Mouse (Mus musculus) T-helper 17 cell (primary cell): Measurements from ENCODE around the gene Nyap1.
"Not testable (repeated sequence)": the region's sequence is repeated elsewhere in the genome, so short reads cannot be mapped to it uniquely, and the experiment has no call there.

Experiments used
- in situ Hi-C, 2 experiments: fragments of 300-600 bp; cut with MboI, MseI; formaldehyde crosslinking; loops; 1 replicate in 1 of 2; 2 replicates in 1 of 2; pipeline ENCODE4 v1.15.1; 2025; ENCODE audit warnings: high pct_unique_total_duplicates in 2 of 2

The Nyap1 gene

GRCm38 (mm10) chr5:137747326-137747961 lies 6.0 kb upstream of the Nyap1 start:
- in situ Hi-C loops: no loop called here

GRCm38 (mm10) chr5:137746851-137747325 lies 5.5 kb upstream of the Nyap1 start:
- in situ Hi-C loops: no loop called here

DNA sequence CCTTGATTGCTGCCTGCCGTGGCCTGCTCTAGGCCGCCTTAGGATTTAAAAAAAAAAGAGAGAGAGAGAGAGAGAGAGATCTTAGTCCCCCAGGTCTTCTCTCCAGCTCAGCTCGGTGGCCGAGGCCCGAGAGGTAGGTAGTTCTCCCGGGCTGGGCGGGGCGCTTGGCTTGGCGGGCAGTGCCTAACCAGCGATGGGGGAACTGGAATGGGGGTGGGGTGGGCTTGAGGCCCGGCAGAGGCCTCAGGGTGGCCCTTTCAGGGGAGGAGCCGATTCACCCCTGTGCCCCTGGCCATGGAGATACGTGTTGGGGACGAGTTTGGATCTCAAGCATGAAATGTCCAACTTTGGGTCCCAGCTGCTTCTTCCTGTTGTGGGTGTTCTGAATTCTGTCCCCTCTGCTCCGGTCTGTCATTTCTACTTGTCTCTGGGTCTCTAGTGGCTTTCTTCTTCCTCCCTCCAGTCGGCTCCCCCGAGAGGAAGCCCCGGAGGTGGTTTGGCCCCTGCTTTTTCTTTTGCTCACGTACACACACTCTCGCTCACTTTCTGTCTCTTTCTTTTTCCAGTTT lies 5.0 kb upstream of the Nyap1 start:
- in situ Hi-C loops: no loop called here

- in situ Hi-C loops: no loop called here
These were observed 4.1 kb upstream of the Nyap1 start, which contains the start of gene Tsc22d4 for GRCm38 (mm10) chr5:137745214-137746171. Gene Tsc22d4 (plus strand): TSS chr5:137745730.

DNA sequence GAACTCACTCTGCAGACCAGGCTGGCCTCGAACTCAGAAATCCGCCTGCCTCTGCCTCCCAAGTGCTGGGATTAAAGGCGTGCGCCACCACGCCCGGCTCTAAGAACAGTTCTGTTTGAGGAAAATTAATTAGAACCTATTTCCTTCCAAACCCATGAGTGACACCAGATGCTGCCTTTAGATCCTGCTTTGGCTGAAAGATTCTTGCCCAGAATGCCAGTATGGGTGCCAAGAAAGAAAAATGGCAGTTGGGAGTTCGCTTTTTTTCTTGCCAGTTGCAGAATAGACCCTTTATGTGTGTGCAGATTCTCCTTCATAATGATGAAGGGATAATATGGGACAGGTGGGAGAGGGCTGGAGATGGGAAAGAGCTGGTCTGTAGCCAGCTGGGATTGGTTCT lies 2.8 kb upstream of the Nyap1 start:
- in situ Hi-C loops: no loop called here

DNA sequence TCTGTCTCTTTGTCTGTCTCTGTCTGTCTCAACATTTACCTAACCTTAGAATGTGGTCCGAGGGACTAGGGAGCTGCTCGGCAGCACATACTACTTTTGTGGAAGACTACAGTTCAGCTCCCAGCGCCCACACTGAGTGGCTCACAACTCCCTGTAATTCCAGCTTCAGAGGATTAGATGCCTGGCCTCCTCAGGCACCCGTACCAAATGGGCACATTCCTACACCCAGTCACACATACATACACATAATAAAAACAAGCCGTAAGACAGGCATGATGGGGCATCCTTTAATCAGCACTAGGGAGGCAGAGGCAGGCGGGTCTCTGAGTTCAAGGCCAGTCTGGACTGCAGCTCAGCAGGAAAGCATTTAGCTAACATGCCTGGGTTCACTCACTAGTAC lies 1.4 kb upstream of the Nyap1 start:
- in situ Hi-C loops: no loop called here

- in situ Hi-C loops: no loop called here
These were observed 641 bp upstream of the Nyap1 start for GRCm38 (mm10) chr5:137742048-137742447.

- in situ Hi-C loops: no loop called here
These were observed 901 bp downstream of the Nyap1 start for GRCm38 (mm10) chr5:137740506-137740905.

DNA sequence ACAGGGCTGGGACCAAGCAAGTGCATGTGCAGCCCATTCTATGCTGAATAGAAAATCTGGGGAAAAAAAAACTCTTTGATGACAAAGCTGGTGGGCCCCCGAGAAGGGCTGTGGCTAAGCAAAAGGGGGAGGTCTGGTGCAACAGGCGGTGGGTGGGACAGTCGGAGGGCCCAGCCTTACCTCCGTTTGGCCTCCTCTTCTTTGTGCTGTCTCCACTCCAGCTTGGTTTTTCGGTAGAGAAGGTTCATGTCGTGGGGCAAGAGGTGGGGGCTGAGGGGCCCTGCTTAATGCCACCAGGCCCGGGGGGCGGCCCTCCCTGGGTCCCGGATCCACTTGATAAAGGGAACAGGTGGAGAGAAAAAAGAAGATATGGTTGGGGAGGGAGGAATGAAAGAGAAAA lies 1.9 kb downstream of the Nyap1 start:
- in situ Hi-C loops: no loop called here

DNA sequence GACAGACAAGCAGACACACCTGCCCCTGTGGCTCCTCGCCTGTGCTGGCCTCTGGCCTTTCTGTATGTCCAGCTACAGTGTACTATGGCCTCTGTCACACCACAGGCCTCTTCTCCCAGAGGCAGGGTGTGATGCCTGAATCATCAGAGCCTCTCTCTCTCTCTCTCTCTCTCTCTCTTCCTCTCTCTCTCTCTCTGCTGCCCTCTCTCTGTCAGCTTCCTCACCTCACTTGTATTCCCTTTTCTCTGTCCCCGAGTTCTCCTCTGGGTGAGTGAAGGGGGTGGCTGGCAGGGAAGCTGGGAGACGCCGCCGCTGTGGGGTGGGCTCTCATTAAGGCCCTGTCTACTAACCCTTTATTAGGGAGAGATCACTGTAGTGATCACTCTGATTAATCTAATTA lies 2.9 kb downstream of the Nyap1 start:
- in situ Hi-C loops: no loop called here

DNA sequence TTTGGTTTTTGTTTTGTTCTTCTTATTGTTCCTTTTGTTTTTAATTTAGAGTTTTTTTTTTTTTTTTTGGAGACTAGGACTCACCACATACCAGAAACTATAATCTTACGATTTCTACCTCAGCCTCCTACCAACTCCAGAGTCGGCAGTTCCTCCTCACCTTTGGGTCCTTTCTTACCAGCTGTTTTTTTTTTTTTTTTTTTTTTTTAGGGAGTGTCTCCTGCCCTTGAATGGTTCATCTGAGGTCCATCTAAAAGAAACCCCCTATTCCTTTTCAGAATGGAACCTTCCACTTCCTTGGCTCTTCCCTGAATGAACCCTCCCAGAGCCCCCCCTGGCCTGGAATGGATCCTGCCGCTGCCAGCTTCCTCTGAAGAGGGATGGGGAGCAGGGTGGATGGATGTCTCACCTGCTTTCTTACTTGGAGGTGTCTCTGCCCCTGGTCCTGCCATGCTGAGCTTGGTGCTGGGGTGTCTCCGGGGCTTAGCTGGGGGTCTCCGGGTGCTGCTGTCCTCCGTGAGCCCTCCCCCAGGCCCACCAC lies 3.9 kb downstream of the Nyap1 start:
- in situ Hi-C loops: no loop called here

DNA sequence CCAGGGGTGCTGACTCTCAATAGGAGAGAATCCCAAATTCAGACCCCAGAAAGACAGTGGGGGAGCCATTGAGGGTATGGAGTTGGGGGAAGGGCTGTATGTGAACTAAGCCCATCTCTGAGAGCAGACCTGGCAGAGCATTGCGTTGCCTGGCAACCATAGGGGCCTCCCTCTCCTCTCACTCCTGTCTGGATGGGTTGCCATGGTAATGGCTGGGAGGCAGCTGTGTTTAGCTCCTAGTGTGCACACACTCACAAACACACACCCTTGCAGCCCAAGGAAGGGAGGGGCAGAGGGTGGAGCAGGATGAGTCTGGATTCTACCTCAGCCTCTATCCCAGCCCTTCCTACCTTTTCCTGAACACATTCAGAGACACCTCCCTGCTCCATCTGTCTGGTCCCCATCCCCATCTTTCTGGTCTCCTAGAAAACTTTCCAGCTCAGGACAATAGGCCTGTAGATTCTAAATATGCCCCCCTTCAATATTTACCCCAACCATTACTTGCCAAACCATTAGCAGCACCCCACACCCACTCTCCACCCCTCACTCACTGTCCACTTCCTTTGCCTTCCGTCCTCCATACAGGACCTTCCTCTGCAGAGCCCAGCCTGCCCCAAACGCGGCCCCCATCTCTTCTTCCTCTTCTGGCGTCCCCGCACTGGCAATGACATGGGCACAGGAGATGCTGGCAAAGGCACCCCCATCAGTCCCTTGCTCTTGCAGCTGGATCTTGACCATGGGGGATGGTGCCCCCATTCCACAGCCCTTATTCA lies 6.9 kb downstream of the Nyap1 start:
- in situ Hi-C loops: no loop called here

- in situ Hi-C loops: no loop called here
These were observed 7.6 kb downstream of the Nyap1 start for GRCm38 (mm10) chr5:137733638-137734288.

GRCm38 (mm10) chr5:137726767-137727166 lies 14.6 kb downstream of the Nyap1 start:
- in situ Hi-C loops: no loop called here

DNA sequence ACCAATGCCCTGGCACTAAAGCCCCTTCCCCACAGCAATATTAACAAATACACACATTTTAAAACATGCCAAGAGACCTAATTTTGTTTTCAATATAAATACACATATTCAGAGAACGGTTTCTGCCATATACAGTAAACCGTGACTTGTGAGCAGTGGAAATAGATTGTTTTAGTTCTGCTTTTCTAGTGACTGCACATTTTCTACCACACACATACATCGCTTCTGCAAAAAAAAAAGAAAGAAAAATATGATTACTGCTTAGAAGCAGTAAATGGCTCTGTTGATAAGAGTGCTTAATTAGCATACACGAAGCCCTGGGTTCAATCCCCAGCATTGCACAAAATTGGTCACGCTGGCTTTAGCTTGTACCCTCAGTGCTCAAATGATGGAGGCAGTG lies 17.6 kb downstream of the Nyap1 start:
- in situ Hi-C loops: no loop called here

- in situ Hi-C loops: not testable (repeated sequence)
These were observed 20.7 kb downstream of the Nyap1 start for GRCm38 (mm10) chr5:137720558-137721164.

DNA sequence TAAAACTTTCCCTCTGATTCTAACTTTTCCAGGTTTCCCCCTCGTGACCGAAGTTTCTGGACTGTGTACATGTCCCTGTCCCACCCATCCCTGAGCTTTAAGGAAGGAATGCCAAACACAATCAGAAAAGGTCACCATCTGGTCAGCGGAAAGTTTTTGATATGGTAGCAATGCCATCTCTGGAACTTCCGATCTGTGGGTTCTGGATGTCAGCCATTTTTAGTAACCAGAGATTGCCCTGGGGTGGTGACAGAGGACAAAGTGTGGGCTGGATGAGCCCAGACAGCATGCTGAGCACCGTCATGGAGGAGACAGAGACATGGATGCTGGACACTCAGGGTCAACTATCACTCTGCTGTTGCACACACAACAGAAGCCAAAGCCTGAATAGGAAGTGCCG lies 22.3 kb downstream of the Nyap1 start:
- in situ Hi-C loops: no loop called here

- in situ Hi-C loops: no loop called here
These were observed 23.2 kb downstream of the Nyap1 start for GRCm38 (mm10) chr5:137718020-137718790.

- in situ Hi-C loops: no loop called here
These were observed 25.7 kb downstream of the Nyap1 start for GRCm38 (mm10) chr5:137715685-137716084.

DNA sequence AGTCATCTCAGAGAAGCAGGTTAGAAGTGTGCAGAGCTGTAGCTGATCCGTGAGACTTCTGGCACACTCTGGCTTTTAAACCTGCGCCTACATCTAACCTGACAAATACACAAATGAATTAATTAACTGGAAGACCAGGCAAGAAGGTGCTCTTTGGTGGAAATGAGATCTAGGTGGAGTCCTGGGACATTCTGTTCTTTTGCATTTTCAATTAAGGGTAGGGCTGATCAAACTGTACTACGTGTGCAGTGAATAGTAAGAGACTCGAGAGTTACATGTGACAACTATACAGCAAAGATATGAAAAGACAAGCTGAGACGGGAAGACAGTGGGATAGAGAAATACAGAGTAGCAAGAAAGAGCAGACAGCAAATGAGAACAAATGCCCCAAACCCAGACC lies 28.0 kb downstream of the Nyap1 start:
- in situ Hi-C loops: no loop called here
